Mouse (Mus musculus) erythroblast, embryonic 14.5 days (primary cell): ENCODE data around the gene Gm2174.

Source experiments
- GATA1 ChIP-seq: IDR thresholded peaks from 2 replicates; pipeline ENCODE4 v1.6.1; 2012; ENCODE audit warnings: low read length, inconsistent platforms, mixed read lengths
- TAL1 ChIP-seq: IDR thresholded peaks from 3 replicates; pipeline ENCODE4 v1.6.1; 2012; ENCODE audit warnings: low read length, inconsistent platforms, mixed read lengths

DNA sequence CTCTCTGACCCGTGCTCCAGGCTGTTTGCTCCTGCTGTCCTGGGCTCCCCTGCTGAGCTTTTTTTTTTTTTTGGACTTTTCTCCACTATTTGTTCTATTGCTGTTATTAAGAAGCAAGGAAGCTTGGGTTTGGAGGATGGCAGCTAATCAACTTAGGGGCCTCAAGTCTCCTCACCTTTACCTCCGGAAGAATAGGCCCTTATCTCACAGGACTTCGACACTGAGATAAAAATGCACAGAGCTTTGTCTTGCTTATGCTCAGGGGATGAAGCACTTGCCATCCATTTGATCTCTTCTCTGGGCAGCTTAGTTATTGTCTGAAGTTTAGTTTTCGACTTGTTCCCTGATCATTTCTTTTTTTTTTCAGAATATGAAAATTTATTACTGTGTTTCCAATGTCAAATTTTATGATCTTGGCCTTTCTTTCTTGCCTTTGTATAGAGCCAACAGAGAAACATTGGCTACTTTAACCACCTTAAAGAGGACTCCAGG is at the start of gene Gm2174:
- TF ChIP-seq GATA1: no peak
- no peak for TF ChIP-seq TAL1
